Mouse (Mus musculus) ES-Bruce4 (cell line): Measurements from ENCODE around the gene Col18a1.

Experiments used
- CTCF ChIP-seq: IDR thresholded peaks from one replicate; pipeline ENCODE4 v1.8.1; 2011; ENCODE audit warnings: low read depth, low read length
- EP300 ChIP-seq: IDR thresholded peaks from 2 replicates; pipeline ENCODE4 v1.6.1; 2011; ENCODE audit warnings: low read depth, low read length; ENCODE audit not compliant: insufficient read depth
- POLR2A ChIP-seq: IDR thresholded peaks from one replicate; pipeline ENCODE4 v1.8.1; 2011; ENCODE audit warnings: low read length; ENCODE audit not compliant: insufficient read depth

DNA sequence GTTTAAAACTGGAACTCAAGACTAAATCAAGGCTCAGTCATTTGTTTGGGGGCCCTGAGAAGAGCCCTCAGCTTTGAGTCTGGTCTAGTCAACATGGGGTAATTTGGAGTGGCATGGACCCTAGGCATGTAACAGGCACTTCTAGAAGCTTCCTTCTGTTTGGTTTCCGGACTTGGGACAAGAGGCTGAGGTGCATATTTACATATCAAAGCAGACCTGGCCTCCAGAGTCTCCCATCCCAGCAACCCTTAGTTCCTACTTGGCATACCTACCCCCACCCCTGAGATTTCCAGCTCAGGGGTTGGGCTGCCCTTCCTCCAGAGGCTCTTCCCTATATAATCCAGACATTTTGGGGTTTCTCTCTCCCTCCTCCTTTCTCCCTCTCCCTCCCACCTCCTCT lies 20.4 kb downstream of the Col18a1 start:
- TF ChIP-seq EP300, result peak; percentile 30; the same call in 1 of the 2 replicates
- no peak for TF ChIP-seq CTCF
- TF ChIP-seq POLR2A, result no peak
